Mouse (Mus musculus): ENCODE results near the gene Gm14410. TPM values are rescaled to one million over a fixed set of nuclear protein-coding genes. Genes with fewer than 3 reads are reported as not detected.
"Not testable (repeated sequence)": the region's sequence is repeated elsewhere in the genome, so short reads cannot be mapped to it uniquely, and the experiment has no call there.

The Gm14410 gene
- polyA plus RNA-seq (2014; fragmentation: Nextera tagmentation; extraction: Ambion mirVana): 40.6 and 43.6 TPM in 2 replicates

DNA sequence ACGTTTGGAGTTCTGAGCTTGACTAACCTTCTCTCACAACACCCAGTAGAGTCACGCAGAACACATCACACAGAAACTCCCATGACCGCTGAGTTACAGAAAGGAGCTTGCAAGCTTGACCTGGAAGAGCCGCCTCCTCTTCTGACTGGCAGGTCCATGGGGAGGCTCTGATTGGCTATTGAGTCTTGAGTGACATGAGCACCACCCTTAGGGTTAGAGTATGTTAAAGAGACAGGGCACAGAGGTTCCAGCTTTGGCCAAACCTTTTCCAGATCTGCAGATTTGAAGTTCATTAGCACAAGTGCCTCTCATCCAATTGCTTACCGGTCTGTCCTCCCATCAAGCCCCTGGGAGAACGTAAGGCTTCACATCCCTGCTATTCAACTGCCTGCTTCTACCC, at the start of gene Gm14410:
TSS of gene Gm14410 (minus strand) at position 81 of the 400 bp plus-strand sequence.
- H3K27ac ChIP-seq (ENCODE audit: low read depth, low read length); H3K27me3 ChIP-seq (replicated peaks; ENCODE audit: control insufficient read depth, insufficient read depth, low read length); DNase-seq (ENCODE audit: low spot score); H3K4me2 ChIP-seq (ENCODE audit: low read length); ATAC-seq; H3K9me3 ChIP-seq (replicated peaks; ENCODE audit: control insufficient read depth, low read length); H3K4me1 ChIP-seq (ENCODE audit: control insufficient read depth, insufficient read depth, low read length); H3K9ac ChIP-seq (ENCODE audit: low read length); H3K36me3 ChIP-seq (ENCODE audit: control insufficient read depth, insufficient read depth, low read length): not testable (repeated sequence)
- 2% methylated on average over 4 of the region's 6 CpGs for WGBS
- H3K4me3 ChIP-seq (ENCODE audit: low read depth, low read length): peak within 1 kb of the TSS; percentile 28

DNA sequence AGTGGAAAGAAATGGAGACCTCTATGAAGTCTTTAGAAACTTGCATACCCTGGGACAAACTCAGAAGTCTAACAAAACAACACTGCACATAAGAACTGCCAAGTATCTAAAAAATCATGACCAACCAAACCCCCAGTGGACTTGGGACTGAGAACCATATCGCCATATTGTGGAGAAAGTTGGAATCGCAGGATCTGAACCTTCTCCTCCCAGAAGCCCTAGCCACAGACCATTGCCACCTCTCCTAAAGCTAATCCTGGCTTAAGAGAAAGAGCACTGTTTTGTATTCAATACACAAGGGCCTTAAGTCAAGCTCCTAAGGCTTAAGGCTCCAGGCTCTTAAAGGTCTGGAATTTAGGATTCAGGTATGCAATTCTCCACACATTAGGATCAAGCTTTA, 41.2 kb upstream of the Gm14410 start:
- DNase-seq (ENCODE audit: low spot score); H3K9ac ChIP-seq (ENCODE audit: low read length); H3K4me2 ChIP-seq (ENCODE audit: low read length); H3K9me3 ChIP-seq (replicated peaks; ENCODE audit: control insufficient read depth, low read length); H3K27me3 ChIP-seq (replicated peaks; ENCODE audit: control insufficient read depth, insufficient read depth, low read length); H3K36me3 ChIP-seq (ENCODE audit: control insufficient read depth, insufficient read depth, low read length); H3K4me3 ChIP-seq (ENCODE audit: low read depth, low read length); H3K27ac ChIP-seq (ENCODE audit: low read depth, low read length); H3K4me1 ChIP-seq (ENCODE audit: control insufficient read depth, insufficient read depth, low read length); ATAC-seq: not testable (repeated sequence)
- WGBS: 82% methylated on average over 2 of the region's 2 CpGs

DNA sequence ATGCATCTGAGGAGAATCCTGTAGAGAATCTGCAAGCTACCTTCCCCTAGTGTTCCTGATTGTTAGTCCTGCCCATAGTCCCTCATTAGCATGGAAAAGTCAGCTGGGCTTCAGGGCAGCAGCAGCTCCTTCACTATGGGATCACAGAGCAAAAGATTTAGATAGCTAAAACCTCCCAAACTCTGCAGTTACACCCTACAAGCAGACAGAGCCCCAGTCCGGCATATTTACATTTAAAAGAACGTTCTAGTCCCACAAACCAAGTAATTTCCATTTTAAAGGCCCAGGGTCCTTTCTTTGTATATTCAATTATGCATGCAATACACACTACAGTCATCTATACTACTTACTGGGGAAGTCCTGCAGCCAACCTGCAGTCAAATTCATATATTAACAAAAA, 24.2 kb upstream of the Gm14410 start:
- not testable (repeated sequence) for DNase-seq (ENCODE audit: low spot score)
- 50% methylated on average over 2 of the region's 2 CpGs for WGBS

DNA sequence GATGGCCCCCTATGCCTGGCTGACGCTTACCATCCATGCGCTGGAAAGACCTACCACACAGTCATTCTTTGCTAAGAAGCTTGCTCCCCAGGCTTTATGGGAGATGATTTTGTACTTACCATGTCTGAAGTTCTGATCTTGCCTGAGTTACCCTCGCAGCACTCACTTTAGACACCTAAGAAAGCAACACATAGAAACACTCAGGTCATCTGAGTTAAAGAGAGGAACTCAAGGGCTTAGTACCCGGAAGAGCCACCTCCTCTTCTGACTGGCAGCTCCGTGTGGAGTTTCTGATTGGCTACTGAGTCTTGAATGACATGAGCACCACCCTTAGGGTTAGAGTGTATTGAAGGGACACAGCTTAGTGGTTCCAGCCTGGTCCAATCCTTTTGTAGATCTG, 33.5 kb downstream of the Gm14410 start:
- H3K9me3 ChIP-seq (replicated peaks; ENCODE audit: control insufficient read depth, low read length); H3K4me1 ChIP-seq (ENCODE audit: control insufficient read depth, insufficient read depth, low read length); DNase-seq (ENCODE audit: low spot score); H3K9ac ChIP-seq (ENCODE audit: low read length); ATAC-seq; H3K36me3 ChIP-seq (ENCODE audit: control insufficient read depth, insufficient read depth, low read length); H3K4me2 ChIP-seq (ENCODE audit: low read length); H3K27me3 ChIP-seq (replicated peaks; ENCODE audit: control insufficient read depth, insufficient read depth, low read length); H3K4me3 ChIP-seq (ENCODE audit: low read depth, low read length); H3K27ac ChIP-seq (ENCODE audit: low read depth, low read length): not testable (repeated sequence)
- WGBS: 88% methylated on average over 4 of the region's 5 CpGs

More for the DNA sequence above, 24.2 kb upstream of the Gm14410 start:
- not testable (repeated sequence) for H3K9ac ChIP-seq (ENCODE audit: low read length); H3K4me3 ChIP-seq (ENCODE audit: low read depth, low read length); H3K36me3 ChIP-seq (ENCODE audit: control insufficient read depth, insufficient read depth, low read length); H3K27ac ChIP-seq (ENCODE audit: low read depth, low read length); ATAC-seq; H3K9me3 ChIP-seq (replicated peaks; ENCODE audit: control insufficient read depth, low read length); H3K27me3 ChIP-seq (replicated peaks; ENCODE audit: control insufficient read depth, insufficient read depth, low read length); H3K4me2 ChIP-seq (ENCODE audit: low read length); H3K4me1 ChIP-seq (ENCODE audit: control insufficient read depth, insufficient read depth, low read length)

Other genes starting within 250 kb of the Gm14410 start
- 6.9 and 11.6 TPM in 2 replicates for gene Gm14419, start 205.5 kb downstream of the Gm14410 start, polyA plus RNA-seq (2014; fragmentation: Nextera tagmentation; extraction: Ambion mirVana)
- not detected in 2 replicates for gene Gm14401, start 132.1 kb downstream of the Gm14410 start, polyA plus RNA-seq (2014; fragmentation: Nextera tagmentation; extraction: Ambion mirVana)
- not detected in 2 replicates for gene Gm14409, start 60.6 kb upstream of the Gm14410 start, polyA plus RNA-seq (2014; fragmentation: Nextera tagmentation; extraction: Ambion mirVana)
- 0.11 and 0.27 TPM in 2 replicates for gene Gm14412, start 117.9 kb upstream of the Gm14410 start, polyA plus RNA-seq (2014; fragmentation: Nextera tagmentation; extraction: Ambion mirVana)
- gene Gm14418, start 191.9 kb upstream of the Gm14410 start, polyA plus RNA-seq (2014; fragmentation: Nextera tagmentation; extraction: Ambion mirVana): 11.9 and 12.0 TPM in 2 replicates

Data from forebrain, embryonic 14.5 days (tissue).